Mouse (Mus musculus) liver, embryonic 15.5 days (tissue): ENCODE measurements around the gene Arhgef2. TPM values are rescaled to one million over a fixed set of nuclear protein-coding genes. Genes with fewer than 3 reads are reported as not detected.
"Not testable (repeated sequence)": the region's sequence is repeated elsewhere in the genome, so short reads cannot be mapped to it uniquely, and the experiment has no call there.

Experiments
- ATAC-seq: fragments of 200-750 bp; cut with Nextera tagmentation; 2 replicates; pipeline ENCODE4 v1.8.0; 2017; ENCODE audit warnings: moderate number of reproducible peaks, mild to moderate bottlenecking, moderate library complexity; ENCODE audit not compliant: insufficient read depth
- H3K27ac ChIP-seq: fragments of 300-500 bp; sonication (generic); replicated peaks from 2 replicates; pipeline ENCODE4 v1.5.1; 2015; ENCODE audit warnings: mild to moderate bottlenecking, inconsistent platforms
- H3K27me3 ChIP-seq: fragments of 300-500 bp; sonication (generic); 2 replicates; pipeline ENCODE4 v1.6.1; 2015; ENCODE audit warnings: mild to moderate bottlenecking, inconsistent platforms
- H3K36me3 ChIP-seq: fragments of 300-500 bp; sonication (generic); replicated peaks from 2 replicates; pipeline ENCODE4 v1.6.1; 2015; ENCODE audit warnings: moderate library complexity, mild to moderate bottlenecking, inconsistent platforms
- H3K4me1 ChIP-seq: fragments of 300-500 bp; sonication (generic); replicated peaks from 2 replicates; pipeline ENCODE4 v1.6.1; 2015; ENCODE audit warnings: inconsistent platforms
- H3K4me2 ChIP-seq: fragments of 300-500 bp; sonication (generic); 2 replicates; pipeline ENCODE4 v1.6.1; 2015; ENCODE audit warnings: moderate library complexity, mild to moderate bottlenecking, inconsistent platforms
- H3K4me3 ChIP-seq: fragments of 300-500 bp; sonication (generic); replicated peaks from 2 replicates; pipeline ENCODE4 v1.5.1; 2015; ENCODE audit warnings: mild to moderate bottlenecking, inconsistent platforms
- H3K9ac ChIP-seq: fragments of 300-500 bp; sonication (generic); 2 replicates; pipeline ENCODE4 v1.6.1; 2015; ENCODE audit warnings: moderate library complexity, mild to moderate bottlenecking, inconsistent platforms
- H3K9me3 ChIP-seq: fragments of 300-500 bp; sonication (generic); replicated peaks from 2 replicates; pipeline ENCODE4 v1.6.1; 2016; ENCODE audit warnings: inconsistent platforms
- WGBS: fragments of 180-500 bp; shearing (Covaris S2); methylation state at CpG from one replicate; pipeline ENCODE4 v1.1.7; 2015; ENCODE audit warnings: mixed read lengths; ENCODE audit not compliant: insufficient replicate concordance; 5-methylcytosine and 5-hydroxymethylcytosine counted together
- polyA plus RNA-seq: library from polyadenylated mRNA; unstranded; fragments of >200 nt; fragmentation: Nextera tagmentation; extraction: Ambion mirVana; gene quantifications from 2 replicates; pipeline ENCODE4 v1.2.1, GENCODE M21; 2015

Gene Arhgef2
- 14.4 and 15.0 TPM in 2 replicates for polyA plus RNA-seq

DNA sequence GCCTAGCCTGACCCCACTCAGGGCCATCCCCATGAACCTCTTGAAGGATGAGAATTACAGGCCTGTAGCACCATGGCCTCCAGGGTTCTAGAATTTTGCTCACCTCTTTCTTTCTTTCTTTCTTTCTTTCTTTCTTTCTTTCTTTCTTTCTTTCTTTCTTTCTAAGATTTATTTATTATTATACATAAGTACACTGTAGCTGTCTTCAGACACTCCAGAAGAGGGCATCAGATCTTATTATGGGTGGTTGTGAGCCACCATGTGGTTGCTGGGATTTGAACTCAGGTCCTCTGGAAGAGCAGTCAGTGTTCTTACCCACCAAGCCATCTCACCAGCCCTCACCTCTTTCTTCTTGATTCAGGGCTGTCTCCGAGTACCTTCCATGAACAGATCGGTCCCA lies at the start of gene Arhgef2:
Gene Arhgef2, plus strand, starts transcription at position 301 of the 400 bp plus-strand sequence.
- not testable (repeated sequence) for H3K9ac ChIP-seq, H3K36me3 ChIP-seq, H3K27me3 ChIP-seq, H3K27ac ChIP-seq, H3K9me3 ChIP-seq, H3K4me2 ChIP-seq, H3K4me3 ChIP-seq, ATAC-seq
- peaks cover 28% of the 10 kb centered on the region for H3K4me1 ChIP-seq
- WGBS = 67% methylated on average over 2 of the region's 2 CpGs

DNA sequence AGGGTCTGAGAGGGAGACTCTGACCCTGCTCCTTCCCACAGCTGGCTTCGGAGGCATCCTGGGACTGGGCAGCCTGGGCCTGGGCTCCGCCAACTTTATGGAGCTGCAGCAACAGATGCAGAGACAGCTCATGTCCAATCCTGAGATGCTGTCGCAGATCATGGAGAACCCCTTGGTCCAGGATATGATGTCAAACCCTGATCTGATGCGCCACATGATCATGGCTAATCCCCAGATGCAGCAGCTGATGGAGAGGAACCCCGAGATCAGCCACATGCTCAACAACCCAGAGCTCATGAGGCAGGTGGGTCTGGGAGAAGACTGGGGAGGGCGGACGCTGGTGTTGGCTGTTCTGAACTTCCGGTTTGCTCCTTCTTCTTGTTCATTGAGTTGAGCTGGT lies 49.1 kb upstream of the Arhgef2 start:
- Histone ChIP-seq H3K27me3 (no peaks in the 10 kb centered on the region), H3K4me3 (no peak overlapping the region), H3K9me3 (no peaks in the 10 kb centered on the region), H3K27ac (no peak overlapping the region), H3K4me2 (no peak overlapping the region), H3K9ac (no peak overlapping the region), H3K36me3 (peaks cover 61% of the 10 kb centered on the region), H3K4me1 (peaks cover 35% of the 10 kb centered on the region)
- WGBS = 85% methylated on average over 8 of the region's 8 CpGs
- ATAC-seq = no peak

- Histone ChIP-seq H3K4me3 (no peak overlapping the region), H3K27ac (no peak overlapping the region), H3K4me1 (peaks cover 12% of the 10 kb centered on the region), H3K4me2 (no peak overlapping the region), H3K9ac (no peak overlapping the region), H3K9me3 (no peaks in the 10 kb centered on the region), H3K36me3 (peaks cover 91% of the 10 kb centered on the region), H3K27me3 (no peaks in the 10 kb centered on the region)
- 82% methylated on average over 9 of the region's 9 CpGs for whole genome bisulfite sequencing
- ATAC-seq = no peak
Measured at GRCm38 (mm10) chr3:88559596-88559995, 46.2 kb upstream of the Arhgef2 start.

DNA sequence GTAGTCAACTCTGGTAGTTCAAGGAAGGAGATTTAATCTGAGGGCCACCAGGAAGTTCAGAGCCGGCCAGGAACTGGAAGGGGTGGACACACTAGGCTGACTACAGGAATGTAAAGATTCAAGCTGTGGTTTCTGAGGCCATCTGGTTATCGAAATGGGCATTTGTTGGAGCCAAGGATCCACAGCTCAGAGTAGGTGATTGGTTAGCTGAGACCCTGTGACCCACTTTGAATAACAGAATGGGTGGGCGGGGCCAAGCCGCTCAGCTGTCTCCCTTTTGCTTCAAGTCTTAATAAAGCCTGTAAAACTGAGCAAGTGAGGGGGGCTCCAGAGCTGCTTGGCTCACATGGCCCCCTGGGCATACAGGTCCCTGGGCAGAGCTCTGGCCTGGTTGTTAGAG lies 43.8 kb upstream of the Arhgef2 start:
- no peak overlapping the region for H3K27ac ChIP-seq
- H3K27me3 ChIP-seq = no peaks in the 10 kb centered on the region
- no peak overlapping the region for H3K4me2 ChIP-seq
- no peak overlapping the region for H3K4me3 ChIP-seq
- 0 out of 2 replicates have a peak, but pooled peaks cover 4% of the 10 kb centered on the region for H3K4me1 ChIP-seq
- no peaks in the 10 kb centered on the region for H3K9me3 ChIP-seq
- no peak for ATAC-seq
- H3K36me3 ChIP-seq = peaks cover 95% of the 10 kb centered on the region
- H3K9ac ChIP-seq = no peak overlapping the region
- 71% methylated on average over 4 of the region's 4 CpGs for WGBS

GRCm38 (mm10) chr3:88563442-88563841 lies 42.3 kb upstream of the Arhgef2 start:
- Histone ChIP-seq H3K4me2 (no peak overlapping the region), H3K9me3 (no peaks in the 10 kb centered on the region), H3K4me1 (peaks cover 15% of the 10 kb centered on the region), H3K27me3 (no peaks in the 10 kb centered on the region), H3K27ac (no peak overlapping the region), H3K36me3 (peaks cover 94% of the 10 kb centered on the region), H3K9ac (no peak overlapping the region), H3K4me3 (no peak overlapping the region)
- no peak for ATAC-seq
- WGBS = 70% methylated on average over 4 of the region's 4 CpGs

DNA sequence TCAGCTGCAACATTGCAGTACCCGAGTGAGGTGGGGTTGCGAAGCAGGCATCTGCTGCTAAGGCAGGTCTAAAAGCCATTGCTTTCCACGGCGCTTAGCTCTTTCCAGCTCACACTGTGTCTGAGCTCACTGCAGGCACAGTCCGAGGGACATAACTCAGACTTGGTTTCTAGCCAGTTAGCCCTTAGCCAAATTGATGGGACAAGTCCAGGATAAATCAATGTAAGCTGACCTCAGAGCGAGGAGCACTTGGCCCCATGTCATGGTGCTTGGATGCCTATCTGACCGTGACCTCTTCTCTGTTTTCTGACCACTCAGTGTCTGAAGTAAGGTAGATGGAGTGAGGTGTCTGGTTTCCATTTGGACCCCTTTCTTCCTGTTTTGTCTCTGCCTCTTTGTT lies 41.8 kb upstream of the Arhgef2 start:
- Histone ChIP-seq H3K9ac (no peak overlapping the region), H3K36me3 (peaks cover 97% of the 10 kb centered on the region), H3K4me3 (no peak overlapping the region), H3K4me2 (no peak overlapping the region), H3K4me1 (peaks cover 18% of the 10 kb centered on the region), H3K9me3 (no peaks in the 10 kb centered on the region), H3K27me3 (no peaks in the 10 kb centered on the region), H3K27ac (no peak overlapping the region)
- ATAC-seq = no peak
- 81% methylated on average over 7 of the region's 7 CpGs for WGBS

- no peaks in the 10 kb centered on the region for H3K9me3 ChIP-seq
- H3K36me3 ChIP-seq = peaks cover 87% of the 10 kb centered on the region
- peak overlapping the region; percentile 65 for H3K27ac ChIP-seq
- H3K4me1 ChIP-seq = peaks cover 24% of the 10 kb centered on the region
- H3K9ac ChIP-seq = no peak overlapping the region
- H3K4me3 ChIP-seq = no peak overlapping the region
- WGBS = 79% methylated on average over 3 of the region's 3 CpGs
- H3K27me3 ChIP-seq = no peaks in the 10 kb centered on the region
- H3K4me2 ChIP-seq = no peak overlapping the region
- no peak for ATAC-seq
Measured at GRCm38 (mm10) chr3:88566116-88566515, 39.6 kb upstream of the Arhgef2 start.

DNA sequence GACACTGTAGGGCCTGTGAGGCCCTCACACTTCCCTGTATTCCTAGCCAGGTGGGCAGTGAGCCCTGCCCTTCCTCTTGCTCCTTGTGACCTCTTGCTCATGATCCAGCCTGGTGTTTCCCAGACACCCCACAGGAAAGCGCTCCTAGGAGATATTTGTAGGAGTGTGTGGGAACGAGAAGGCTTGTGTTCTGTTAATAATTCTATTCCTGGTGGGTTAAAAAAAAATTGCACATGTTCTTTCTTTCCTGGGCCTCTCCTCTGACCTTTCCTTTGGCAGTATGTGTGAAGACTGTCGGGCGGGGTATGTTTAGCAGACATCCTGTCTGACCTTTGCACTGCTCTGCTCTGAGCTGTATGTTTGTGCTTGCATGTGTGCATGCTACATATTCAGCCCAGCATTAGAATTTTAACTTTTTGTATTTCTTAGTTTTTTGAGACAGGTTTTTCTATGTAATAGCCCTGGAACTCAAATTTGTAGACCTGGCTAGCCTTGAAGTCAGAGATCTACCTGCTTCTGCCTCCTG lies 39.2 kb upstream of the Arhgef2 start:
- no peak overlapping the region for H3K9ac ChIP-seq
- peak overlapping the region; percentile 65 for H3K27ac ChIP-seq
- H3K9me3 ChIP-seq = no peaks in the 10 kb centered on the region
- peaks cover 82% of the 10 kb centered on the region for H3K36me3 ChIP-seq
- no peak for ATAC-seq
- H3K4me3 ChIP-seq = no peak overlapping the region
- H3K4me2 ChIP-seq = no peak overlapping the region
- peaks cover 24% of the 10 kb centered on the region for H3K4me1 ChIP-seq
- no peaks in the 10 kb centered on the region for H3K27me3 ChIP-seq
- WGBS = 67% methylated on average over 4 of the region's 4 CpGs

DNA sequence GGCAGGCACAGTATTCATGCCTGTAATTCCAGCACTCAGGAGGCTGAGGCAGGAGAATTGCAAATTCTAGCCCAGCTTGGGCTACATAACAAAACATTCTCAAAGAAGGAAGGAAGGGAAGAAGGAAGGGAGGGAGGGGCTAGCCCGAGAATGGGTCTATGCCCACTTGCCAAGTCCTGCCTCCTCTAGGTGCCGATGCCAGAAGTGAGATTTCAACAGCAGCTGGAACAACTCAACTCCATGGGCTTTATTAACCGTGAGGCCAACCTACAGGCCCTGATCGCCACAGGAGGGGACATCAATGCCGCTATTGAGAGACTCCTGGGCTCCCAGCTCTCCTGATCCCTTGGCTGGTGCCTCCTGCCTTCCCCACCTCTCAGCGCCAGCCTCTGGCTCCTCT lies 37.9 kb upstream of the Arhgef2 start:
- no peaks in the 10 kb centered on the region for H3K27me3 ChIP-seq
- WGBS = 78% methylated on average over 6 of the region's 6 CpGs
- H3K4me3 ChIP-seq = no peak overlapping the region
- peak overlapping the region; percentile 67 for H3K27ac ChIP-seq
- no peak overlapping the region for H3K4me2 ChIP-seq
- no peak overlapping the region for H3K9ac ChIP-seq
- peaks cover 69% of the 10 kb centered on the region for H3K36me3 ChIP-seq
- ATAC-seq = no peak
- H3K9me3 ChIP-seq = no peaks in the 10 kb centered on the region
- H3K4me1 ChIP-seq = peaks cover 24% of the 10 kb centered on the region

DNA sequence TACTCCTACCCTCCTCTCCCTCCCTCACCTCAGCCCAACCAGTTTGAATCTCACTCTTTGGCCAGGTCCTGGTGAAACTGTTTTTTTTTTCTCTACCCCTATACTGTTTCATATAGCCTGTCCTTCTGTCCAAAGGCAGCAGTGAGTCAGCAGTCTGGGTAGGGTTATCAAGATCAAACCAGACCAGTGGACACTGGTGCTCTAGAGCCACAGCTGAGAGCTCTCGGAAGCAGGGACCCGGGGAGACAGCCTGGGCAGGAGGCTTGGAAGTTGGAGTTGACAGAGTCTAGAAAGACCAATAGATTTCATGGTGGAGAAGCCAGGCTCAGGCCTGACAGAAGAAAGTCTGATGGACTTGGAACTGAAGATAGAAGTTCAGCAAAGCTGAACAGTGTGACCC lies 37.2 kb upstream of the Arhgef2 start:
- ATAC-seq = 0 out of 2 replicates have a peak, but pooled peaks have one; percentile 29
- H3K36me3 ChIP-seq = peaks cover 62% of the 10 kb centered on the region
- H3K4me3 ChIP-seq = no peak overlapping the region
- H3K9me3 ChIP-seq = no peaks in the 10 kb centered on the region
- H3K4me1 ChIP-seq = peaks cover 24% of the 10 kb centered on the region
- 73% methylated on average over 2 of the region's 2 CpGs for WGBS
- no peak overlapping the region for H3K9ac ChIP-seq
- no peaks in the 10 kb centered on the region for H3K27me3 ChIP-seq
- H3K27ac ChIP-seq = peak overlapping the region; percentile 67
- no peak overlapping the region for H3K4me2 ChIP-seq

- peak; percentile 72 for ATAC-seq
Measured at GRCm38 (mm10) chr3:88569093-88569492, 36.7 kb upstream of the Arhgef2 start.

GRCm38 (mm10) chr3:88569694-88570093 lies 36.1 kb upstream of the Arhgef2 start:
- no peak for ATAC-seq
- Histone ChIP-seq H3K27me3 (no peaks in the 10 kb centered on the region), H3K4me3 (no peak overlapping the region), H3K9ac (no peak overlapping the region), H3K9me3 (no peaks in the 10 kb centered on the region), H3K4me1 (peaks cover 24% of the 10 kb centered on the region), H3K36me3 (peaks cover 51% of the 10 kb centered on the region), H3K4me2 (no peak overlapping the region), H3K27ac (peak overlapping the region; percentile 67)
- 79% methylated on average over 5 of the region's 5 CpGs for WGBS

More at GRCm38 (mm10) chr3:88569093-88569492, 36.7 kb upstream of the Arhgef2 start:
- Histone ChIP-seq H3K27ac (peak overlapping the region; percentile 67), H3K4me2 (no peak overlapping the region), H3K36me3 (peaks cover 57% of the 10 kb centered on the region), H3K4me1 (peaks cover 24% of the 10 kb centered on the region), H3K4me3 (no peak overlapping the region), H3K9me3 (no peaks in the 10 kb centered on the region), H3K27me3 (no peaks in the 10 kb centered on the region), H3K9ac (no peak overlapping the region)
- 65% methylated on average over 2 of the region's 2 CpGs for WGBS
